Mouse (Mus musculus) liver, adult 2 months (tissue): ENCODE data around the gene Ska3. TPM values are rescaled to one million over a fixed set of nuclear protein-coding genes. Genes with fewer than 3 reads are reported as not detected.
A peak's percentile ranks its signal among the peaks of the same experiment; 100 is the strongest.

Experiments used
- DNase-seq: peaks from one replicate; pipeline ENCODE4 v3.0.0-alpha.2; 2011; ENCODE audit warnings: low read depth, low spot score; ENCODE audit errors: extremely low read depth
- H3K27ac ChIP-seq: fragments of 200-500 bp; replicated peaks from 2 replicates; pipeline ENCODE4 v1.5.1; 2012; ENCODE audit warnings: low read depth, mild to moderate bottlenecking, control low read depth, inconsistent platforms, low read length; ENCODE audit not compliant: insufficient read depth
- H3K27me3 ChIP-seq: fragments of 200-500 bp; 2 replicates; pipeline ENCODE4 v1.6.1; 2012; ENCODE audit warnings: mild to moderate bottlenecking, moderate library complexity, low read length, inconsistent platforms; ENCODE audit not compliant: control insufficient read depth, insufficient read depth
- H3K36me3 ChIP-seq: fragments of 200-500 bp; 2 replicates; pipeline ENCODE4 v1.6.1; 2012; ENCODE audit warnings: low read length, inconsistent platforms; ENCODE audit not compliant: control insufficient read depth, insufficient read depth
- H3K4me1 ChIP-seq: fragments of 200-500 bp; 2 replicates; pipeline ENCODE4 v1.6.1; 2011; ENCODE audit warnings: low read length; ENCODE audit not compliant: control insufficient read depth, insufficient read depth
- H3K4me3 ChIP-seq: fragments of 200-500 bp; 2 replicates; pipeline ENCODE4 v1.5.1; 2011; ENCODE audit warnings: low read depth, mild to moderate bottlenecking, control low read depth, low read length, moderate library complexity; ENCODE audit not compliant: insufficient read depth
- H3K79me2 ChIP-seq: fragments of 200-500 bp; 2 replicates; pipeline ENCODE4 v1.6.1; 2012; ENCODE audit warnings: inconsistent platforms, mild to moderate bottlenecking, low read length, moderate library complexity; ENCODE audit not compliant: control insufficient read depth, insufficient read depth
- H3K9ac ChIP-seq: fragments of 200-500 bp; 2 replicates; pipeline ENCODE4 v1.6.1; 2012; ENCODE audit warnings: low read depth, mild to moderate bottlenecking, control low read depth, inconsistent platforms, low read length
- CTCF ChIP-seq: fragments of 200-500 bp; IDR thresholded peaks from 2 replicates; pipeline ENCODE4 v1.5.1; 2011; ENCODE audit warnings: low read depth, low read length, control low read depth
- POLR2A ChIP-seq: fragments of 200-500 bp; IDR thresholded peaks from 2 replicates; pipeline ENCODE4 v1.6.1; 2011; ENCODE audit warnings: low read length, control low read depth; ENCODE audit not compliant: insufficient read depth; ENCODE audit errors: extremely low read depth
- WGBS: fragments of 180-500 bp; shearing (Covaris S2); methylation state at CpG from one replicate; pipeline ENCODE4 v1.1.7; 2018; 5-methylcytosine and 5-hydroxymethylcytosine counted together
- polyA plus RNA-seq: library from polyadenylated mRNA; depleted of rRNA; stranded (reverse); fragments of >200 nt; gene quantifications from 2 replicates; pipeline ENCODE4 v1.2.3, GENCODE M21; 2012; rRNA removed
- total RNA-seq: library from RNA; depleted of rRNA; stranded (reverse); fragments of >200 nt; gene quantifications from 2 replicates; pipeline ENCODE4 v1.2.3, GENCODE M21; 2014; rRNA removed

The Ska3 gene
- 0.13 and 0.18 TPM in 2 replicates for total RNA-seq
- not detected in 2 replicates for polyA plus RNA-seq

GRCm38 (mm10) chr14:57825788-57826751 is at the start of gene Ska3, which contains the start of gene Mrpl57:
Ska3 (minus strand) TSS chr14:57826185.
Mrpl57 (plus strand) TSS chr14:57826234.
- no peaks in the 10 kb centered on the region for H3K36me3 ChIP-seq
- H3K4me1 ChIP-seq, result peaks cover 5% of the 10 kb centered on the region
- H3K79me2 ChIP-seq, result no peaks in the 10 kb centered on the region; the same call in 1 of the 2 replicates
- under 1% methylated on average over 96 of the region's 96 CpGs for WGBS
- peak within 1 kb of the TSS; percentile 76 for H3K27ac ChIP-seq
- DNase-seq, result peak; percentile 68
- TF ChIP-seq CTCF (peak; percentile 18; the same call in 1 of the 2 replicates), POLR2A (peak; percentile 69)
- peak within 1 kb of the TSS; percentile 92 for H3K9ac ChIP-seq
- peak within 1 kb of the TSS; percentile 89 for H3K4me3 ChIP-seq
- no peaks in the 10 kb centered on the region for H3K27me3 ChIP-seq

GRCm38 (mm10) chr14:57866676-57867276 is 40.8 kb upstream of the Ska3 start:
- H3K4me3 ChIP-seq, result no peak overlapping the region
- no peak overlapping the region for H3K9ac ChIP-seq
- WGBS, result 96% methylated on average over 3 of the region's 3 CpGs
- TF ChIP-seq POLR2A (no peak), CTCF (no peak)
- DNase-seq, result no peak
- no peaks in the 10 kb centered on the region for H3K79me2 ChIP-seq
- peaks cover 5% of the 10 kb centered on the region; the same call in 1 of the 2 replicates for H3K36me3 ChIP-seq
- H3K27me3 ChIP-seq, result no peaks in the 10 kb centered on the region
- no peak overlapping the region for H3K27ac ChIP-seq
- H3K4me1 ChIP-seq, result no peaks in the 10 kb centered on the region

GRCm38 (mm10) chr14:57865256-57865655 is 39.3 kb upstream of the Ska3 start:
- WGBS, result 90% methylated on average over 3 of the region's 3 CpGs
- Histone ChIP-seq H3K9ac (no peak overlapping the region), H3K27ac (no peak overlapping the region), H3K36me3 (peaks cover 5% of the 10 kb centered on the region; the same call in 1 of the 2 replicates), H3K79me2 (no peaks in the 10 kb centered on the region), H3K27me3 (no peaks in the 10 kb centered on the region), H3K4me1 (no peaks in the 10 kb centered on the region), H3K4me3 (no peak overlapping the region)
- TF ChIP-seq CTCF (no peak), POLR2A (no peak)
- DNase-seq, result no peak

GRCm38 (mm10) chr14:57863129-57863528 is 37.1 kb upstream of the Ska3 start:
- TF ChIP-seq POLR2A (no peak), CTCF (no peak)
- no peak overlapping the region for H3K9ac ChIP-seq
- H3K36me3 ChIP-seq, result peaks cover 3% of the 10 kb centered on the region; the same call in 1 of the 2 replicates
- H3K27me3 ChIP-seq, result no peaks in the 10 kb centered on the region
- no peaks in the 10 kb centered on the region for H3K79me2 ChIP-seq
- DNase-seq, result no peak
- H3K4me3 ChIP-seq, result no peak overlapping the region
- 70% methylated on average over 2 of the region's 2 CpGs for WGBS
- no peak overlapping the region for H3K27ac ChIP-seq
- no peaks in the 10 kb centered on the region for H3K4me1 ChIP-seq

- peaks cover 8% of the 10 kb centered on the region; the same call in 1 of the 2 replicates for H3K36me3 ChIP-seq
- no peaks in the 10 kb centered on the region for H3K27me3 ChIP-seq
- no peaks in the 10 kb centered on the region for H3K79me2 ChIP-seq
- WGBS, result 87% methylated on average over 4 of the region's 4 CpGs
- TF ChIP-seq CTCF, result no peak
- TF ChIP-seq POLR2A, result no peak
- no peak overlapping the region for H3K9ac ChIP-seq
- DNase-seq, result no peak
- no peaks in the 10 kb centered on the region for H3K4me1 ChIP-seq
- H3K27ac ChIP-seq, result no peak overlapping the region
- H3K4me3 ChIP-seq, result no peak overlapping the region
Observed at GRCm38 (mm10) chr14:57861987-57862412, 36.0 kb upstream of the Ska3 start.
